Mouse (Mus musculus): ENCODE results near the gene Lifr.

The Lifr gene

GRCm38 (mm10) chr15:7128627-7129126 lies 38.3 kb downstream of the Lifr start:
- in situ Hi-C loops (cut with MboI), result no loop called here

DNA sequence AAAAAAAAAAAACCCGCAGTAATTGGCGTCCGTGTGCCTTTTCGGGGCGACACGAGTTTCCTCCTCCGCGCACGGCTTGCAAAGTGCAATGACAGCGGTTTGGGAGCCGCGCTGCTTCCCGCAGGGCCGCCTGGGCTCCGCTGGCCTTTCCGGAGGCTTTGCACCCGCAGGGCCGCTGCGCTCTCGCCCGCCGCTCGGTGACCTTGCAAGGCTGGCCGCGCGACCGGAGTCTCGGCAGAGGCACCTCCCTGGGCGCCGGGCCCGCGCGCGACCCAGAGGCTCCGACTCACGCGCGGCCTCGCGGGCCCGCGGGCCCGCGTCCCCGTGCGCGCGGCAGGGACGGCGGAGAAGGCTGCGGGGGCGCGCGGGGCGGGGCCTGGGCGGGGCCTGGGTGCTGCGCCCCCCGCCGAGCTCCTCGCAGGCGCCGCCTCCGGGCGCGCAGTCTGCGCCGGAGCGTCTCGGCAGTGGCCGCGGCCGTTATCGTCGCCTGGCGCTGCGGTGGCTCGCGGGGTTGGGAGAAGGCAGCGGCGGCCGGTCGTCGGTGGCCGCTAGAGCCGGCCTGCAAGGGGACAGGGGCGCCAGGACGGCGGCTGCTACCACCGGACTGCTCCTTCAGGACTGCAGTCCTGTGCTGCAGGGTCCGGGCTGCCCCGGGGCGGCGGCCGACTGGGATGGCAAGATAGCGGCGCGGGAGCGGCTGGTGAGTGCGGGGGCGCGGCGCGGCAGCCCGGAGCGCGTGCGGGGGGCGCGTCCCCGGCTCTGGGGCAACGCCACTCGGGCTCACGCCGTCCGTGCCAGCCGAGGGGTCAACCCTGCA lies 38.9 kb downstream of the Lifr start:
- in situ Hi-C loops (cut with MboI), result no loop called here

- in situ Hi-C loops (cut with MboI), result no loop called here
Measured at GRCm38 (mm10) chr15:7129944-7130287, 39.5 kb downstream of the Lifr start.

DNA sequence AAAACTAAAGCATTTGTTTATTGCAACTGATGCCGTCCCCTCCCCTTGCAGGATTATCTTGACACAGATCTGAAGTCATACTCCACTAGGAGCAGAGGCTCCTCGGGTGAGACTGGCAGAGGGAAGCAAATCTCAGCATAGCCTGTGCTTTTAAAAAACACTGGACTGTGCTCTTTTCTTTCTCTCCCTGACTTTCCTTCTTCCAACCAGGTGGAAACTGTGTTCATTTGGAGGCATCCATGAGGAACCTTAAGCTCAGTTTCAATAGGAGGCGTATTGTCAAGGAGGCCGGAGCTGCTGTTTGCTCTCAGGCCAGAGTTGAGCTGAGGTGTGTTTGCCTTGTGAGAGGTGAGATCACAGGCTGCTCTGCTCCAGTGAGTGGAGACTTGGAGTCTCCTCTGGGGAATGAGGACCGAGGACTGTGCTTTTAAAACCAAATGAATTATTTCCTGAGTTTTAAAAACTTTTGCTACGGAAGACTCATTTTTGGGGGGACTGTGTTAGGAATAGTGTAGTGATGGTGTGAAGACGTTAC lies 40.3 kb downstream of the Lifr start:
- in situ Hi-C loops (cut with MboI), result no loop called here

- in situ Hi-C loops (cut with MboI), result no loop called here
Measured at GRCm38 (mm10) chr15:7132741-7133140, 42.3 kb downstream of the Lifr start.

GRCm38 (mm10) chr15:7134454-7135052 lies 44.1 kb downstream of the Lifr start:
- in situ Hi-C loops (cut with MboI), result no loop called here

- in situ Hi-C loops (cut with MboI), result no loop called here
Measured at GRCm38 (mm10) chr15:7135982-7136562, 45.7 kb downstream of the Lifr start.

- in situ Hi-C loops (cut with MboI), result no loop called here
Measured at GRCm38 (mm10) chr15:7136912-7137311, 46.5 kb downstream of the Lifr start.

DNA sequence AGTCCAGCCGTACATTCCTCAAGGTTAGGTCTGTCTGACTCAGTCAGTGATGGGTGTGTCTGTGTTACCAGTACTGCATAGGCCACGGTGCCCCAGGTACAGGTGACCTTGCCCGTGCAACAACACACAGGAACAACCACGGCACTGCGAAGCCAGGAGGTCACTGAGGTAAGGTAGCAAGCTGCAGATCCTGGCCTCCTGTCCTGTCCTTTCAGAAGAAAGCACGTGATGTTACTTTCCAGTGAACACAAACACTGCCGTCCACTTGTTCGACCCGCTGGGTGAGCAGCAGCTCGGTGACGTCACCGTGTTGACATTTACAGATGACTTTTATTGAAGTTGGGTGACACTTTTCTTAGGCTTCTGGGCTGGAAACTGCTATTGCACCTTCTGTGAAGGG lies 47.2 kb downstream of the Lifr start:
- in situ Hi-C loops (cut with MboI), result no loop called here

DNA sequence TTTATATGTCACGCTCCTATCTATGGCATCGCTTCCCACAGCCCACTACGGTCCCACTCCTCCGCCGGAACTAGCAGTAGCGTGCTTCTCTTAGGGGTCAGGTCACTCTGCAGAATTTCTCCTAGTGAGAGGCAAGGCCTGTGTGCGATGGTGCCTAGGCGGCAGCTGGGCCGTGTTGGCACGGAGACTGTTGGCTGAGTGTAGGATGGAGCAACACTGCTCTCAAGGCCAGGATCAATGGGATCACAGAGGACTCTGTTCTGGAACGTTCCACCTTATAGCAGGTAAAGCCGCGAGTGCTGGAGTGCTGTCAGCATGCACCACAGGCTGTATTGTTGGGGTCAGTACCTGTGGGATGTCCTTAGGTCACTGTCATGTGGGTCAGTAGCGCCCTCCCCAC lies 48.1 kb downstream of the Lifr start:
- in situ Hi-C loops (cut with MboI), result no loop called here

DNA sequence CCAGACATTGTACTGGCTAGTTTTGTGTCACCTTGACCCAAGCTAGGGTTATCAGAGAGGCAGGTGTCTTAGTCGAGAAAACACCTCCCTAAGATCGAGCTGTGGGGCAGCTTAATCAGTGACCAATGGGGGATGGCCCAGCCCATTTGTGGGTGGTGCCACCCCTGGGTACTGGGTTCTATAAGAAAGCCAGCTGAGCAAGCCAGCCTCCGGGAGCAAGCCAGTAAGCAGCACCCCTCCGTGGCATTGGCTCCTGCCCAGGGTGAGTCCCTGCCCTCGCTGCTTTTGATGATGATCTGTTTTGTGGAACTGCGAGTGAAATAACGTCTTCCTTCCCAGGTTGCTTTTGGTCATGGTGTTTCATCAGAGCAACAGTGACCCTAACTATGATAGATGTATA lies 49.9 kb downstream of the Lifr start:
- in situ Hi-C loops (cut with MboI), result no loop called here

GRCm38 (mm10) chr15:7141246-7141645 lies 50.8 kb downstream of the Lifr start:
- in situ Hi-C loops (cut with MboI), result no loop called here

DNA sequence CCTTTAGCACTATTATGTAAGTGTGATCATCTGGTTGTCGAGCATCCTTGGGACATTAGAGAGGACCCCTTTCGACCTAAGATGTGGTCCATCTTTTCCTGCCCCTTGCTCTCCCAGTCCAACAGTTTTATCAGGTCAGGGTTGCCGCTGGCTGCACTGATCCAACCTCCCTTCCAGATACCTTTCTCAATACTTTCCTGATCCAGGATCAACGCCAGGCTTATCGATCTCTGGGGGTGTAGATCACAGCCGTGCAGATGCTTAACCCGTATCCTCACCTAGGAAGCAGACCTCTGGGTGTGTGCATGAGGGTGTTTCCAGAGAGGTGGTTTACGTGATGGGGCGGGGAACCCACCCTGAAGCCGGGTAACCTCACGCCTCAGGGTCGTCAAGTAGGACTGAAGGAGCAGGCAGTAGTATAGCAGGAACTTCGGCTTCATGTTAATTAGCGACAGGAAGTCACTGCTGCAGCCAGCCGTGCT lies 53.3 kb downstream of the Lifr start:
- in situ Hi-C loops (cut with MboI), result no loop called here

GRCm38 (mm10) chr15:7144542-7144941 lies 54.1 kb downstream of the Lifr start:
- in situ Hi-C loops (cut with MboI), result no loop called here

DNA sequence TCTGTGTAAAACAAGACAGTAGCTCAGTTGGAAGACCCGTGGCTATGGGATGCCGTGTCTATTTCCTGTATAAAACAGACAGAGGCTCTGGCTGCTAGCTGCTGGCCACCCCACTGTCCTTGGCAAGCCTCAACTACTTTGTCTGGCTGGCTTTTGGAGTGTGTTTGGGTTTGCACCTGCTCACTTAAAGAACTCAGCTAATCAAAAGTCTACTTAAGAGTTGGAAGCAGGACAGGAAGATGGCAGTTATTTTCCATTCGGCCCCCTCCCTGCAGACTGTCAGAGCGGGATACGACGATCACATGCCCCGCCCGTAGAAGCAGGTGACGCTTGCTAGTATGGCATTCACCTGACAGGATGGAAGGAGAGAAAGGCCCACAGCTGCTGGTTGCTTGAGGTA lies 54.5 kb downstream of the Lifr start:
- in situ Hi-C loops (cut with MboI), result no loop called here

- in situ Hi-C loops (cut with MboI), result no loop called here
Measured at GRCm38 (mm10) chr15:7145555-7145954, 55.1 kb downstream of the Lifr start.

DNA sequence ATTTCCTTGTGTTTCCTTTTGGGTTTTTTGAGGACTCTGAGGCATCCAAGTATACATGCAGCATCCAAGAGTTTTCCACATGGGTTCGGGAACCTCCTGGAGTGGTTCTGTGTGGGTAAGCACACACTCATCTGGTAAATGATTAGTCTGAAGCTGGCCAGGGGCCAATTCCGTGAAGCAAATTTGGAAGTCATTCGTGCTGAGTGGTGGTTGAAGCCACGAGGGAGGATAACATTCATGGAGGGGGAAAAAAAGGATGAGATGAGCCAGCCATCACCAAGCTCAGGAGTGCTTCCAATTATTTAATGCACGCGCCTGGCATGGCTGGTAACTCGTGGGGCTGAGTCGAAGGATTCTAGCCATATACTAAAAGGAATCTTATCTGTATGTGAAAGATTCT lies 56.1 kb downstream of the Lifr start:
- in situ Hi-C loops (cut with MboI), result no loop called here

DNA sequence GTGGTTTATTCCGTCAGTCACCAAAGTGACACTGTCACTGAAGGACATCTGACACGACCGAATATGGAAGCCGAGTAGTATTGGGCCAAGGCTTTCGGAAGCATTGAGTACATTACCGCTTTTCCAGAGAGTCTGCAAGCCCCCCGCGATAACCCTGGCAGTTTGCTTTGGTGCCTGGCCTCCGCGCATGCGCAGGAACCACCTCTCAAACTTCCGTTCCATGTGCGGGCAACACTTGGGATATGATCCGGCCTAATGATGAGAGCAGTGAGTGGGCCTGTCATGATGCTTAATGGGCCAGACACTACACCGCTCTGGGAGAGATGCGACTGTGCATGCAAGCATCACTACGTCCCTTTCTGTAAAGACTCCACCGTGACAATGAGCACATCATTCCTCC lies 59.4 kb downstream of the Lifr start:
- in situ Hi-C loops (cut with MboI), result no loop called here

DNA sequence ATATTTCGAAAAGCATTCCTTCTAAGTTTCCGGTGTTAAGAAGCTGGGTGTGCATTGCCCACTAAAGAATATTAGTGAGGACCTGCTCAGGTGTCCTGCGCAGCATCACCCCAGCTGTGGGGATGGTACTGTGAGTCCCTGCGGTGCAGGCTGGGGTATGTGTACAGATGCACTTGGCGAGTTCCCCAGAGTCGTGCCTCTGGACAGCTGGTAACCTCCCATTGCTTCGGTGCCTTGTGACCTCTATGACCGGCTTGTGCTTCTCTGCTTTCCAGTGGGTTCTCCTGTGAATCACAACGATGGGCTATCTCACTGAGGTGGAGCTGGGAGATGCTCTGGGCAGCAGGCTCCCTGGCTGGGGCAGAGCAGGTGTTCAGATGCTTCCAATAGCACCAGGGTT lies 60.2 kb downstream of the Lifr start:
- in situ Hi-C loops (cut with MboI), result no loop called here

DNA sequence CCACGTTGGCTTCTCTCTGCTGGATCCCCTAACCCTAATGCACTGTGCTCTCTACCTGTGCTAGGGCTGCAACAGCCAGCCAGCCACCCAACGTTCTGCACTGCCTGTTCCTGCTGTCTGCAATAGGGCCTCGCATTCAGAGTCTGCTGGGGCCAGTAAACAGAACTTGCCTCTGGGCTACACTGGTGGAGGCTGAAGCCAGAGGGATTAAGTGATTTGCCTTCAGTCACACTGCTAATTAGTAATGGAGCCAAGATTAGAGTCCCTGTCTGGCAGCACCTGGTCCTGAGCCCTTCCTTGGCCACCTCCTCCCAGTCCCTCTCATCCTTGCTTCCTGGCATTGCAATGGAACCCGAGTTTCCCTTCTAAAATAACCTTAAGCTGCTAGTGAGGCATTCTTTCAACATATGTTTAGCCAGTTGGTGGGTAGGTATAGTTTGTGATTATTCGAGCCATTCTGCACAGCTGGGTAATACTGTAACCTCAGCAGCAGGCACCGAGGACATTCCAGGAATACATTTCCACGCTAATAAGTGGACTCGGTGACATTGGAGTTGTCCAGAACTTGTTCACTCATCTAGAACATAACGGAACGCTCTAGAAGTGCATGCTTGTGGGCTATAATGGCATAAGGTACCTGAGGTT lies 61.8 kb downstream of the Lifr start:
- in situ Hi-C loops (cut with MboI), result no loop called here

DNA sequence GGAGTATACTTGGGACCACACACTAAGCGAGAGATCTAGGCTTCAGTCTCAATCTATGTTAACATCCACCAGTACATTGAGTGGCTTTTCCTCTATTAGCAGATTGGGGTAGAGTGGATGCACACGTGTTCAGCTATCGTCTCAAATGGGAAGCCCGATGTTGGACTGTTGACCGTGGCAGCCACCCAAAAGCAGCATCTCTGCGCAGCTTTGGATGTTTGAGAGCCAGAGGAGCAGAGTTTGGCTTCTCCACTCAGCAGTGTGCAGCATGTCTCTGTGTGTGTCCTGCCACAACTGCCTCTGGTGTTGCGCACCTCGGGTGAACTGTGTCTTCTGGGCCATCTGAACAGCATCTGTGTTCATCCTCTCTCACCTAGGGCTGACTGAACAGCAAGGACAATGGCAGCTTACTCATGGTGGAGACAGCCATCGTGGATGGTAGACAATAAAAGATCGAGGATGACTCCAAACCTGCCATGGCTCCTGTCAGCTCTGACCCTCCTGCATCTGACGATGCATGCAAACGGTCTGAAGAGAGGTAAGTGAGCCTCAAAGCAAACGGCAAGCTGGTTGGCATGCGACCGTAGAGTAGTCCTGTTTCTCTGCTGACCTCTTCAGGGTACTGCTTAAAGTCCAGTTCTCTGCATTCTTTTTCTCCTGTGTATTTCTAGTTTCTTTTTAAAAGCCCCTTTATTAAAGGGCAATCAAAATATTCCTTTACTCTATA lies 63.8 kb downstream of the Lifr start:
- in situ Hi-C loops (cut with MboI), result no loop called here

DNA sequence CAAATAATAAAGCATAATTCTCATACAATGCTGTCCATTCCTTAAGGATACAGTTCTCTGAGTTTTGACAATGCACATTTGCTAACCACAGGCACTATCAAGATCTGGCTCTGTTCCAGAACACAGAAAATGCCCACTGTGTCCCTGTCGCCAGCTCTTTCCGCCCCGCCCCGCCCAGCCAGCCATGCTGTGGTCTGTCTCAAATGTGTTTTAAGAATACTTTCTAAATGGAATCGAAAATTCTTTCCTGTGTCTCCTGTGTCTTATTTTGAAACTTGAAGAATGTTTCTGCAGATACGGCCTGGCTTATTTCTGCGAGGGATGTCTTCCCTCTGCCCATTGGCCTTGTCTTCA lies 64.3 kb downstream of the Lifr start:
- in situ Hi-C loops (cut with MboI), result no loop called here
